Mouse (Mus musculus): Measurements from ENCODE around the gene Setd7. TPM values are rescaled to one million over a fixed set of nuclear protein-coding genes. Genes with fewer than 3 reads are reported as not detected.

Setd7 gene
- total and polyA plus RNA-seq, 2 experiments from 2014 or later: 2.5 to 20.6 TPM

DNA sequence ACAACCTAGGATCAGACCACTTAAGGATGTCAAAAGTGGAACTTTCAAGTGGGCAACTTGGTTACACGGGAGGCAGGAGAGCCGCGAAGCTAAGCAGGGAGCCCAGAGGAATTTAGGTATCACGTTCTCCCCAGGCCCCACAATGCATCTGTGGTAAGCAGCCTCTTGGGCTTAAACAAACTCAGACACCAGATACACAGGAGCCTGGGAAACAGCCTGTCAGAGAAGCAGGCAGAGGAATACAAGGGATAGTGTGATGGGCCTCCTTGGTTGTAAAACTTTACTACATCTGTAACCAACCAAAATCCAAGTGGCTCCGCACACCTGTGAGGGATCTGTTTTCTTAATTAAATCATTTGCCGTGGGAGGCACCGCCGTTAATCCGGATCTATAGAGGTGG lies 26.7 kb downstream of the Setd7 start:
- Histone ChIP-seq H3K9ac (replicated peaks; ENCODE audit: low read length) (no peak overlapping the region), H3K4me3 (ENCODE audit: low read length) (no peak overlapping the region), H3K4me2 (ENCODE audit: low read depth, low read length) (no peak overlapping the region), H3K27me3 (ENCODE audit: insufficient read depth, low read length) (no peaks in the 10 kb centered on the region), H3K9me3 (ENCODE audit: low read length) (no peaks in the 10 kb centered on the region), H3K4me1 (ENCODE audit: insufficient read depth, low read length) (peaks cover 7% of the 10 kb centered on the region), H3K36me3 (ENCODE audit: insufficient read depth, low read length) (peaks cover 41% of the 10 kb centered on the region), H3K27ac (no peak overlapping the region)
- no peak for TF ChIP-seq CTCF (IDR thresholded peaks at IDR 0.05; ENCODE audit: low read depth)
- no peak for DNase-seq (ENCODE audit: low spot score)
- ATAC-seq: no peak
- WGBS: 91% methylated on average over 9 of the region's 9 CpGs

DNA sequence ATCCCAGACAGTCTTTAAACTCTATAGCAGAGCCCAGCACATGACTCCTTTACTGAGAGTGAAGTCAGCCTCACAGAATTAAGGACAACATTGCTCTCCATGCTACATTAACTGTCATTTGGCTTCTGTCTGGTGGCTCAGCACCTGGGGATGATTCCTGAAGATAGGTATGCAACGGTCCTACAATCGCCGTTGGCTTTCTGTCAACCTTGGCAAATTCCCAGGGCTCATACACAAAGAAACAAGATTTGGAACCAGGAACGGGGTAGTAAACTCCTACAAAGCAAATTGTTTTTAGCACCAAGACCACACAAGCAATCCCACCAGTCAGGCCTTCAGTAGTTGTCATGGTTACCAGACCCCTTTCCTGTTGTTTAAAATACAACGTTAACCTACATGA lies 27.1 kb downstream of the Setd7 start:
- Histone ChIP-seq H3K4me3 (ENCODE audit: low read length) (no peak overlapping the region), H3K36me3 (ENCODE audit: insufficient read depth, low read length) (peaks cover 39% of the 10 kb centered on the region), H3K27me3 (ENCODE audit: insufficient read depth, low read length) (no peaks in the 10 kb centered on the region), H3K27ac (no peak overlapping the region), H3K4me2 (ENCODE audit: low read depth, low read length) (no peak overlapping the region), H3K9ac (replicated peaks; ENCODE audit: low read length) (no peak overlapping the region), H3K9me3 (ENCODE audit: low read length) (no peaks in the 10 kb centered on the region), H3K4me1 (ENCODE audit: insufficient read depth, low read length) (peaks cover 7% of the 10 kb centered on the region)
- DNase-seq (ENCODE audit: low spot score) (no peak), ATAC-seq (no peak)
- 61% methylated on average over 5 of the region's 5 CpGs for WGBS
- TF ChIP-seq CTCF (IDR thresholded peaks at IDR 0.05; ENCODE audit: low read depth): no peak

DNA sequence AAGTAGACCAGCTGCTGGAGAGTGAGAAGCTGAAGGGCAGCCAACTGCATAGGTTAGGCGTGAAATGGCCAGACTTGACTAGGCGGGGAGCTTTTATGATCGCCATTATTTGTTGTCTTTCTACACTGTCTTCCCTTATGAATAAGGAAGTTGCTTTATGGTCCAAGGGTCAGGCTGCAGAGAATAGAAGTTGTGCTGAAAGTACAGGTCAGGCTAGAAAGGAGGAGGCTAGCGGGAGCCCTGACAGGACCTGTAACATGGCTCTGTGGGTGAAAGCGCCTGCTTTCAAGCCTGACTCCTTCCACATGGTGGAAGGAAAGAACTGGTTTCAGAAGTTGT lies 28.4 kb downstream of the Setd7 start:
- Histone ChIP-seq H3K4me1 (ENCODE audit: insufficient read depth, low read length) (peaks cover 7% of the 10 kb centered on the region), H3K4me3 (ENCODE audit: low read length) (no peak overlapping the region), H3K9ac (replicated peaks; ENCODE audit: low read length) (no peak overlapping the region), H3K4me2 (ENCODE audit: low read depth, low read length) (no peak overlapping the region), H3K9me3 (ENCODE audit: low read length) (no peaks in the 10 kb centered on the region), H3K36me3 (ENCODE audit: insufficient read depth, low read length) (peaks cover 35% of the 10 kb centered on the region), H3K27ac (peak overlapping the region; percentile 57), H3K27me3 (ENCODE audit: insufficient read depth, low read length) (no peaks in the 10 kb centered on the region)
- ATAC-seq (no peak; the same call in 1 of the 2 replicates), DNase-seq (ENCODE audit: low spot score) (no peak)
- 50% methylated on average over 5 of the region's 5 CpGs for WGBS
- no peak for TF ChIP-seq CTCF (IDR thresholded peaks at IDR 0.05; ENCODE audit: low read depth)

DNA sequence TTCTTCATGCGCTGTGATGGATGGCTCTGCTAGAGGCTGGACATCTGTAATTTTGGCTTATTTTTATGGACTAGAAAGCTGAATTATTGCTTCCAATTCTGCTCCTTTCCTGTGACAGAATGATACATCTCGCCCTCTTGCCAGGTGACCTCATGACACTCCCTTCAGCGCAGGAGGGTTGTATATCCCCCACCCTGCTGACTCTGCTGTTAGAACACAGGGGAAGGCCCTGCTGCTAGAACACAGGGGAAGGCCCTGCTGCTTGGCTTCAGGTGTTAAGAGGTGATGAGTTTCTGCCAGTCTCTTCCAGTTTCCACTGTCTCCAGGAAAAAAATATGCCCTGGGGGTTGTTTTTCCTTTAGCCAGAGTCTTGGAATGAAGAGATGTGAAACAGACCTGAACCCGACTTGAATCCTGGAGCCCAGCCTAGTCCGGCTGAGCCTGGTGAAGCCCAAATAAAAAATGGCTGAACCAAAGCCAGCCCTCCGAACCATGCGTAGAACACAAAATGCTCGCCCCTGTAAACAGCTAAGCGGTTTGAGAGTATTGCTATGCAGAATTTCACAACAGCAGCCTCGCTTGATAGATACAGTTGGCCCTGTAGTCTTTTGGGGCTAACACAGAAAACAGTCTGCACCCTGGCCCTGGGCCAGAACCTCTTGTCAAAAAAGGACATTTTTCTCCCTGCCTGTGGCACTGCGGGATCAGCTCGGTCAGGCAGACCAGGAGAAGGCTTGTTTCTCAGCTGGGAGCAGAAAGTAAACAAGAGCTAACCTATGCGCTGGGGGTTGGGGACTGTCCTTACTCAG lies 29.0 kb downstream of the Setd7 start:
- Histone ChIP-seq H3K36me3 (ENCODE audit: insufficient read depth, low read length) (peaks cover 37% of the 10 kb centered on the region), H3K27me3 (ENCODE audit: insufficient read depth, low read length) (no peaks in the 10 kb centered on the region), H3K9ac (replicated peaks; ENCODE audit: low read length) (no peak overlapping the region), H3K4me2 (ENCODE audit: low read depth, low read length) (no peak overlapping the region), H3K4me1 (ENCODE audit: insufficient read depth, low read length) (peaks cover 7% of the 10 kb centered on the region), H3K4me3 (ENCODE audit: low read length) (no peak overlapping the region), H3K9me3 (ENCODE audit: low read length) (no peaks in the 10 kb centered on the region), H3K27ac (peak overlapping the region; percentile 57)
- DNase-seq (ENCODE audit: low spot score) (peak; percentile 81), ATAC-seq (peak; percentile 77)
- 41% methylated on average over 13 of the region's 13 CpGs for WGBS
- no peak for TF ChIP-seq CTCF (IDR thresholded peaks at IDR 0.05; ENCODE audit: low read depth)

DNA sequence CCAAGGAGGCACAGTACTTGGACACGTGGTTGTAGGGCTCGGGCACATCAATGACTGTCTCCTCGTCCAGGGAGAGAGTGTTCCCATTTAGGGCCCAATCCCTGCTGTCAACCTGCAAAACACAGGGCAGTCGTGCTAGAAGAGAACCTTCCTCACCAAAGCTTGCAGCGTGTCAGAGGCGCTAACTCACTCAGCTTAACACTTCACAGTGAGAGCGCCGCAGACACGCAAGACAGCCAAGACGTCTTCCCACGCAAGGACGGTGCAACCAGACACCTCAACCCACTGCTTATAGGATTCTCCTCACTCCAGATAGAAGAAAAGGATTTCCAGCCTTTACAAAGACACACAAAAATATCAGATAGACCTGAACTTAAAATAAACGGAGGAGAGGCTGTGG lies 33.8 kb downstream of the Setd7 start:
- Histone ChIP-seq H3K4me3 (ENCODE audit: low read length) (no peak overlapping the region), H3K27ac (no peak overlapping the region), H3K9me3 (ENCODE audit: low read length) (no peaks in the 10 kb centered on the region), H3K27me3 (ENCODE audit: insufficient read depth, low read length) (no peaks in the 10 kb centered on the region), H3K4me1 (ENCODE audit: insufficient read depth, low read length) (peaks cover 4% of the 10 kb centered on the region), H3K9ac (replicated peaks; ENCODE audit: low read length) (no peak overlapping the region), H3K36me3 (ENCODE audit: insufficient read depth, low read length) (peaks cover 36% of the 10 kb centered on the region), H3K4me2 (ENCODE audit: low read depth, low read length) (no peak overlapping the region)
- DNase-seq (ENCODE audit: low spot score): no peak
- no peak for ATAC-seq
- TF ChIP-seq CTCF (IDR thresholded peaks at IDR 0.05; ENCODE audit: low read depth): no peak
- 92% methylated on average over 13 of the region's 13 CpGs for WGBS

DNA sequence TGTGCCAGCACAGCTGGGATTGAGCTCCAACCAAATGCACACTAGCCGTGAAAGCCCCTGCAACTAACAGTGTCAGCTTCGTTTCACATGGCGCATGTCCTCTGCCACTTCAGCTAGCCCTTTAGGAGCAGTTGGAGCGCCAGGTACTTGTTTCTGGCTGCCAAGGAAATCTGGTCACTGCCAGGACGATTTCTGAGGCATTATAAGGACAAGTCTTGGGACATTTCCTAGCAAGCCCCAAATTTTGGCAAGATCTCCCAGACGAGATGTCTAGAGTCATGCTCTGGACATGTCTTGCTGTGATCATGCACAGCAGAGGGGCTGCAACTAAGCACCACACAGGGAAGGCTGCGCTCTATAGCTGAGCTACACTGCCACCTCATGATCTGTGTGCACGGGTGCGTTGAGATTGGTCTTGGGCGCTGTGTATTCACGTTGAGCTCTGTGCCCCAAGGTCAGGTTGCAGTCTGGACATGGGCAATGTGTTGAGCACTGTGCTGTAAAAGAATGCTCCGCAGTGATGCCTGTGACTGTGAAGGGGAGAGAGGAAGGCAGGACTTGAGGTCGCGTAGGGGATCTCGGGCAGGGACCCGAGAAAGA lies 35.4 kb downstream of the Setd7 start:
- Histone ChIP-seq H3K9me3 (ENCODE audit: low read length) (no peaks in the 10 kb centered on the region), H3K36me3 (ENCODE audit: insufficient read depth, low read length) (peaks cover 49% of the 10 kb centered on the region), H3K27ac (no peak overlapping the region), H3K9ac (replicated peaks; ENCODE audit: low read length) (no peak overlapping the region), H3K27me3 (ENCODE audit: insufficient read depth, low read length) (no peaks in the 10 kb centered on the region), H3K4me2 (ENCODE audit: low read depth, low read length) (no peak overlapping the region), H3K4me3 (ENCODE audit: low read length) (no peak overlapping the region), H3K4me1 (ENCODE audit: insufficient read depth, low read length) (no peaks in the 10 kb centered on the region)
- no peak for TF ChIP-seq CTCF (IDR thresholded peaks at IDR 0.05; ENCODE audit: low read depth)
- ATAC-seq: no peak; the same call in 1 of the 2 replicates
- WGBS: 79% methylated on average over 16 of the region's 16 CpGs
- no peak for DNase-seq (ENCODE audit: low spot score)

DNA sequence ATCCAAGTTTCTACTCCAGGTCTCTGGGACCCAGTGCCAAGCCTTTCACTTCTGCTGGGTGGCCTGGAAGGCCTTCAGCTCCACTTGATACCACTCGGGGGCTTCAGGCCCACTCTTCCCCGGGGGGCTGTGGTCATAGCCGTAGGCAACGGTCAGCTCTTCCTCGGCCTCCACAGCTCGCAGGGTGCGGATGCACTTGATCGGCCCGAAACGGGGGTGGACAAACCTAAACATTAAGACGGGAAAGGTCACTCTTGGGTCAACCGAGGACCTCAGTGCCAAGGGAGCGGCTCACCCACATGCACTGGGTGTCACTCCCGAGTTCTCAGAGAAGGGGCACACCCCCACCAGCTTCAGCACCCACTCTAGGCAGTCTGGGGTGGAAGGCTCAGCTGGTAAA lies 39.4 kb downstream of the Setd7 start:
- Histone ChIP-seq H3K9ac (replicated peaks; ENCODE audit: low read length) (no peak overlapping the region), H3K4me3 (ENCODE audit: low read length) (no peak overlapping the region), H3K4me1 (ENCODE audit: insufficient read depth, low read length) (no peaks in the 10 kb centered on the region), H3K27me3 (ENCODE audit: insufficient read depth, low read length) (no peaks in the 10 kb centered on the region), H3K36me3 (ENCODE audit: insufficient read depth, low read length) (peaks cover 41% of the 10 kb centered on the region), H3K4me2 (ENCODE audit: low read depth, low read length) (no peak overlapping the region), H3K27ac (no peak overlapping the region), H3K9me3 (ENCODE audit: low read length) (no peaks in the 10 kb centered on the region)
- no peak for TF ChIP-seq CTCF (IDR thresholded peaks at IDR 0.05; ENCODE audit: low read depth)
- DNase-seq (ENCODE audit: low spot score) (no peak), ATAC-seq (no peak)
- 94% methylated on average over 14 of the region's 14 CpGs for WGBS

Data from hindbrain, postnatal 0 days (tissue).